Comparison of ENCODE assay signal across 8 mouse cellular contexts in genomic region chr4:48047766-48048371, GRCm38 (mm10). TPM values are rescaled to one million over a fixed set of nuclear protein-coding genes. Genes with fewer than 3 reads are reported as not detected.
DNase-seq lines count a peak whose midpoint lies in the region; ATAC-seq and TF ChIP-seq lines count a peak whose summit lies in the region.

No protein-coding gene starts in this region.

- peak overlapping the region; percentile 77 for H3K9ac ChIP-seq in heart, embryonic 16.5 days (ENCODE audit: low read length)
- H3K9ac ChIP-seq in midbrain, embryonic 14.5 days (replicated peaks; ENCODE audit: low read length), result no peak overlapping the region; the same call in 1 of the 2 replicates

- no peaks in the 10 kb centered on the region for H3K36me3 ChIP-seq in heart, embryonic 16.5 days (ENCODE audit: control insufficient read depth, insufficient read depth)
- no peaks in the 10 kb centered on the region for H3K36me3 ChIP-seq in limb, embryonic 10.5 days
- H3K36me3 ChIP-seq in midbrain, embryonic 14.5 days (ENCODE audit: control insufficient read depth, insufficient read depth, low read length), result no peaks in the 10 kb centered on the region
- H3K36me3 ChIP-seq in testis, adult 2 months (ENCODE audit: control insufficient read depth, insufficient read depth, low read length), result no peaks in the 10 kb centered on the region

- peaks cover 48% of the 10 kb centered on the region for H3K27me3 ChIP-seq in heart, embryonic 16.5 days (ENCODE audit: control insufficient read depth, insufficient read depth, low read length)
- H3K27me3 ChIP-seq in limb, embryonic 10.5 days (ENCODE audit: low read depth, poor library complexity, severe bottlenecking), result peaks cover 78% of the 10 kb centered on the region
- peaks cover 62% of the 10 kb centered on the region for H3K27me3 ChIP-seq in midbrain, embryonic 14.5 days (ENCODE audit: control insufficient read depth, insufficient read depth, low read length)
- no peaks in the 10 kb centered on the region; the same call in none of the 2 replicates for H3K27me3 ChIP-seq in testis, adult 2 months (ENCODE audit: control insufficient read depth, insufficient read depth, low read length)

- peaks cover 33% of the 10 kb centered on the region for H3K4me1 ChIP-seq in heart, embryonic 16.5 days (ENCODE audit: control insufficient read depth, insufficient read depth, low read length)
- peaks cover 59% of the 10 kb centered on the region for H3K4me1 ChIP-seq in limb, embryonic 10.5 days
- peaks cover 34% of the 10 kb centered on the region for H3K4me1 ChIP-seq in midbrain, embryonic 14.5 days (ENCODE audit: control insufficient read depth, insufficient read depth, low read length)
- peaks cover 38% of the 10 kb centered on the region for H3K4me1 ChIP-seq in testis, adult 2 months (ENCODE audit: control insufficient read depth, insufficient read depth, low read length)

- H3K27ac ChIP-seq in heart, embryonic 16.5 days (ENCODE audit: low read length), result no peak overlapping the region
- peak overlapping the region; percentile 21; the same call in 1 of the 2 replicates for H3K27ac ChIP-seq in limb, embryonic 10.5 days
- H3K27ac ChIP-seq in midbrain, embryonic 14.5 days (replicated peaks; ENCODE audit: low read depth, low read length), result no peak overlapping the region
- H3K27ac ChIP-seq in testis, adult 2 months (ENCODE audit: control insufficient read depth, insufficient read depth, low read depth, low read length), result no peak overlapping the region

- ATAC-seq in CD4-positive, CD25-positive, alpha-beta regulatory T cell, adult 4 months, result no peak
- ATAC-seq in heart, embryonic 16.5 days (replicated peaks; ENCODE audit: extremely low read depth, insufficient read depth, low FRiP score), result no peak
- ATAC-seq in midbrain, embryonic 14.5 days (ENCODE audit: low FRiP score, low TSS enrichment), result no peak

- peak overlapping the region; percentile 81 for H3K4me3 ChIP-seq in heart, embryonic 16.5 days (ENCODE audit: low read length)
- peak overlapping the region; percentile 75 for H3K4me3 ChIP-seq in limb, embryonic 10.5 days
- H3K4me3 ChIP-seq in midbrain, embryonic 14.5 days (replicated peaks; ENCODE audit: low read depth, low read length), result peak overlapping the region; percentile 71
- H3K4me3 ChIP-seq in testis, adult 2 months (ENCODE audit: control insufficient read depth, low read depth, low read length), result peak overlapping the region; percentile 62

- DNase-seq in CD4-positive, CD25-positive, alpha-beta regulatory T cell, adult 2 months (ENCODE audit: low read depth, low spot score), result peak; percentile 71
- peak; percentile 21 for DNase-seq in Muller cell, postnatal 12 days (ENCODE audit: inconsistent ontology term)
- DNase-seq in embryo, embryonic 10.5 days (ENCODE audit: low spot score), result peak; percentile 82
- peak; percentile 65 for DNase-seq in limb, embryonic 10.5 days (ENCODE audit: low spot score)
- peak; percentile 66 for DNase-seq in midbrain, embryonic 14.5 days

- 2% methylated on average over 30 of the region's 30 CpGs for WGBS in heart, embryonic 16.5 days
- WGBS in limb, embryonic 10.5 days, result 1% methylated on average over 30 of the region's 30 CpGs
- WGBS in midbrain, embryonic 14.5 days, result 1% methylated on average over 30 of the region's 30 CpGs

- peak overlapping the region; percentile 100 for H3K4me2 ChIP-seq in heart, embryonic 16.5 days (ENCODE audit: low read depth, low read length)
- peak overlapping the region; percentile 99 for H3K4me2 ChIP-seq in midbrain, embryonic 14.5 days (ENCODE audit: low read length)

- TF ChIP-seq CTCF in testis, adult 2 months (IDR thresholded peaks at IDR 0.05; ENCODE audit: control insufficient read depth, insufficient read depth, insufficient replicate concordance, low read depth, low read length), result no peak

- no peak for TF ChIP-seq POLR2A in testis, adult 2 months (IDR thresholded peaks at IDR 0.05; ENCODE audit: control insufficient read depth, low read depth, low read length)

- no peaks in the 10 kb centered on the region for H3K9me3 ChIP-seq in heart, embryonic 16.5 days (replicated peaks; ENCODE audit: control insufficient read depth, low read length)
- no peaks in the 10 kb centered on the region for H3K9me3 ChIP-seq in limb, embryonic 10.5 days (replicated peaks)
- no peaks in the 10 kb centered on the region for H3K9me3 ChIP-seq in midbrain, embryonic 14.5 days (ENCODE audit: control insufficient read depth, low read length)

RNA-seq across cellular contexts. Expression of gene Nr4a3, which starts 2.9 kb away (rescaled TPM):
- 1 to 10 TPM; 2.2 to 2.3 TPM for polyA plus RNA-seq in CD4-positive, CD25-positive, alpha-beta regulatory T cell, adult 4 months (2017; shearing (Covaris generic))
- 0.13 and 0.24 TPM in 2 replicates for polyA plus RNA-seq in heart, embryonic 16.5 days (2015; fragmentation: Nextera tagmentation; extraction: Ambion mirVana)
- polyA plus RNA-seq in limb, embryonic 10.5 days (2016; fragmentation: Nextera tagmentation; extraction: Ambion mirVana), result 0.06 and 0.13 TPM in 2 replicates
- polyA plus RNA-seq in midbrain, embryonic 14.5 days (2014; fragmentation: Nextera tagmentation; extraction: Ambion mirVana), result 1.1 and 1.4 TPM in 2 replicates
- 4.0 and 4.9 TPM in 2 replicates for polyA plus RNA-seq in testis, adult 2 months (2012; rRNA removed)

Comparison
In these comparisons a context has a peak if more than half of its experiments do, and no peak if none do; other contexts are left out.
1. DNase-seq: peak in every context shown above with its lines; median percentile 82 in embryo, embryonic 10.5 days; 71 in CD4-positive, CD25-positive, alpha-beta regulatory T cell, adult 2 months; 66 in midbrain, embryonic 14.5 days; 65 in limb, embryonic 10.5 days; 21 in Muller cell, postnatal 12 days.